Mouse (Mus musculus) ES-E14 (cell line): ENCODE measurements around the gene Hist1h4a. TPM values are rescaled to one million over a fixed set of nuclear protein-coding genes. Genes with fewer than 3 reads are reported as not detected.
A peak's percentile ranks its signal among the peaks of the same experiment; 100 is the strongest.

ENCODE experiments used
- DNase-seq: peaks from one replicate; pipeline ENCODE4 v3.0.0-alpha.2; 2013; ENCODE audit warnings: low read depth, low spot score
- H3K27ac ChIP-seq: 2 replicates; pipeline ENCODE4 v1.5.1; 2012; ENCODE audit warnings: low read depth, mild to moderate bottlenecking, low read length, moderate library complexity, mixed read lengths; ENCODE audit not compliant: poor library complexity, insufficient read depth, severe bottlenecking
- H3K36me3 ChIP-seq: 2 replicates; pipeline ENCODE4 v1.6.1; 2012; ENCODE audit warnings: mild to moderate bottlenecking, low read length, moderate library complexity, mixed read lengths; ENCODE audit not compliant: control insufficient read depth, poor library complexity, insufficient read depth, severe bottlenecking
- H3K4me1 ChIP-seq, 2 experiments: fragments of 150-350 bp in 1 of 2; sonication (generic) in 1 of 2; 2 replicates each; pipeline ENCODE4 v1.6.1; 2012; ENCODE audit warnings: low read length in 2 of 2, mild to moderate bottlenecking in 1 of 2, mixed read lengths in 1 of 2; ENCODE audit not compliant: control insufficient read depth in 2 of 2, insufficient read depth in 2 of 2, poor library complexity in 1 of 2
- H3K4me3 ChIP-seq, 2 experiments: fragments of 150-350 bp in 1 of 2; sonication (generic) in 1 of 2; 2 replicates each; pipeline ENCODE4 v1.5.1; 2012; ENCODE audit warnings: low read length in 2 of 2, low read depth in 1 of 2, mild to moderate bottlenecking in 1 of 2, mixed read lengths in 1 of 2; ENCODE audit not compliant: insufficient read depth in 1 of 2, poor library complexity in 1 of 2, severe bottlenecking in 1 of 2
- H3K9ac ChIP-seq: 2 replicates; pipeline ENCODE4 v1.6.1; 2012; ENCODE audit warnings: low read depth, mild to moderate bottlenecking, low read length, mixed read lengths; ENCODE audit not compliant: poor library complexity, insufficient read depth, severe bottlenecking
- H3K9me3 ChIP-seq: fragments of 150-350 bp; sonication (generic); 2 replicates; pipeline ENCODE4 v1.6.1; 2012; ENCODE audit warnings: low read depth, mild to moderate bottlenecking, low read length; ENCODE audit not compliant: control insufficient read depth, insufficient read depth
- CHD2 ChIP-seq: IDR thresholded peaks from 2 replicates; pipeline ENCODE4 v1.6.1; 2014; ENCODE audit warnings: mild to moderate bottlenecking, low read depth, low read length, inconsistent platforms
- HCFC1 ChIP-seq: IDR thresholded peaks from 2 replicates; pipeline ENCODE4 v1.6.1; 2012; ENCODE audit warnings: low read length, inconsistent platforms, borderline replicate concordance; ENCODE audit not compliant: insufficient read depth
- MAFK ChIP-seq: IDR thresholded peaks from 2 replicates; pipeline ENCODE4 v1.6.1; 2014; ENCODE audit warnings: mild to moderate bottlenecking, low read depth, low read length, inconsistent platforms; ENCODE audit not compliant: insufficient read depth
- ZC3H11A ChIP-seq: IDR thresholded peaks from 2 replicates; pipeline ENCODE4 v1.6.1; 2012; ENCODE audit warnings: low read depth, mild to moderate bottlenecking, inconsistent platforms, low read length, borderline replicate concordance
- ZNF384 ChIP-seq: IDR thresholded peaks from 2 replicates; pipeline ENCODE4 v1.6.1; 2012; ENCODE audit warnings: low read depth, low read length, inconsistent platforms
- in situ Hi-C, 2 experiments: fragments of 600-800 bp; cut with MboI; formaldehyde crosslinking; loops; one replicate each; pipeline ENCODE4 v1.15.1; 2025; ENCODE audit warnings: low sequenced_read_pairs in 2 of 2, inconsistent platforms in 1 of 2; ENCODE audit not compliant: unreplicated experiment in 2 of 2
- total RNA-seq: library from RNA; depleted of rRNA; stranded (reverse); fragments of 300-350 nt; gene quantifications from 2 replicates; pipeline ENCODE4 v1.2.3, GENCODE M21; 2012; rRNA removed

The Hist1h4a gene
- total RNA-seq = 1,331 and 1,744 TPM in 2 replicates

DNA sequence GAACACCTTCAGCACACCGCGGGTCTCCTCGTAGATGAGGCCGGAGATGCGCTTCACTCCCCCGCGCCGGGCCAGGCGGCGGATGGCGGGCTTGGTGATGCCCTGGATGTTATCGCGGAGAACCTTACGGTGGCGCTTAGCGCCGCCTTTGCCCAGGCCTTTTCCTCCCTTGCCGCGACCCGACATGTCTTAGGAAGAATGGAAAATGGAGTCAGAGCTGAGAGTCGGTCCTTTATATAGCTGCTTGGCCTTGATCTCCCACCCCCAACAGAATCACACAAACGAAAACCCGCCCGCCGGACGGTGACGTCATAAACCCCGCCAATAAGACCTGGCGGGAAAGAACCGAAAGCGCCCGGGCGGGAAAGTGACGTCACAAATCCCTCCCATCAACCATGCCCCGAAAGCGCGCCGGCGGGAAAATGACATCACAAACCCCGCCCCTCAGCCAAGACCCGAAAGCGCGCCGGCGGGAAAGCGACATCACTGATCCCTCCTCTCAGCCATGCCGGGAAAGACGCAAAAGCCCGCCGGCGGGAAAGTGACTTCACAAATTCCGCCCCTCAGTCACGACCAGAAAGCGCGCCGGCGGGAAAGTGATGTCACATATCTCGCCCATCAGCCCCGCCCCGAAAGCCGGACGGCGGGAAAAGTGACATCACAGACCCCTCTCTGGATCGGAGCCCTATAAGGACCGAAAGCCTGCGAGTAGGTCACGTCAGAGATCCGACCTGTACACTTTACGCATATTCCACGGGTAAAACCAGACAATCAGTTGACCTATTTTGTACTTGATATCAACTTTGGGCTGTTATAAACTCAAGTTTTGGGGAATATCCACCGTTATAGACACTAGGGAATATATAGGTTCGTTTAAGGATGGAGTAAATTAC, at the start of gene Hist1h4a:
Gene Hist1h4a (minus strand): TSS at position 259 of the 893 bp plus-strand sequence.
- Histone ChIP-seq H3K4me1 (peaks cover 0 to 2% of the 10 kb centered on the region in 2 experiments; a peak in 2 of 4 replicates), H3K27ac (peak within 1 kb of the TSS; percentile 99), H3K4me3 (peak within 1 kb of the TSS; percentile 55 to 72), H3K9me3 (no peaks in the 10 kb centered on the region), H3K36me3 (no peaks in the 10 kb centered on the region), H3K9ac (peak within 1 kb of the TSS; percentile 98)
- TF ChIP-seq CHD2 (peak; percentile 59; the same call in 1 of the 2 replicates), HCFC1 (no peak), MAFK (no peak)
- peak; percentile 98 for DNase-seq
- in situ Hi-C loops = loop anchor here in 1 of 2 experiments (25.0 kb wide), 1 partner anchor 1724 kb away; the partner anchor contains the start of genes Hist1h2ag, Hist1h2ah, Hist1h2bj and Hist1h2bk

DNA sequence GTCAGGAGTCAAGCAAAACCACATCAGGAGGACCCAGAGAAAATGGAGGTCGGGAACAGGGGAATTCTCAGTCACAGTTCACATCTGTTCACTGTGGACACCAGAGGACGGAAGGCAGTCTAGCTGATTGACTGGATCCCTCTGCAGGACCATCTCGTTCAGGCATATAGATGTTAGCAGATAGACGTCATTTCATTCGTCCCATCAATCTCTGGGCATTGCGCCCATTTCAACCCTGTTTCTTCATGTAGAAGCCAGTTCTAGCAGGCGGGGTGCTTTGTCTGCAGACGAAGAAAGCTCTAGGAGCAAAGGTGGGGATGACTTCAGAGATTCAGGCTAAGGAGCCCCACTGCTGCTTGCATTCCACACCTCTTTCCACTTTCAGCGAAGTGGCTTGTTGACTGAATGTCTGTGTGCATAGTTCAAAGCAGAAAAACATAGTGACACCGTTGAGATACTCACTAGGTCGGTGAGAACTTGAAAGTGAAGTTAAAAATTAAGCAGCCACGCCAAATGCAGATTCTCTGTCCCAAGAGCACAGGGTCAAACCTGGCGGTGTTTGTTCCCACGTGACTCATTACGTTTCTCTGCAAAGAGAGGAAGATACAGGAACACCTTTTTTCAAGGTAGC, 45.5 kb upstream of the Hist1h4a start, which contains the start of gene Slc17a2:
Gene Slc17a2 (plus strand): TSS at position 572 of the 631 bp plus-strand sequence.
- in situ Hi-C loops = no loop called here
- no peak for DNase-seq
- Histone ChIP-seq H3K9ac (no peak within 1 kb of the TSS; the same call in 1 of the 2 replicates), H3K27ac (no peak within 1 kb of the TSS), H3K4me1 (no peaks in the 10 kb centered on the region), H3K4me3 (no peak within 1 kb of the TSS), H3K9me3 (no peaks in the 10 kb centered on the region), H3K36me3 (no peaks in the 10 kb centered on the region)
- no peak for TF ChIP-seq HCFC1
- no peak for TF ChIP-seq ZC3H11A
- TF ChIP-seq MAFK = no peak
- no peak for TF ChIP-seq ZNF384
- TF ChIP-seq CHD2 = no peak

DNA sequence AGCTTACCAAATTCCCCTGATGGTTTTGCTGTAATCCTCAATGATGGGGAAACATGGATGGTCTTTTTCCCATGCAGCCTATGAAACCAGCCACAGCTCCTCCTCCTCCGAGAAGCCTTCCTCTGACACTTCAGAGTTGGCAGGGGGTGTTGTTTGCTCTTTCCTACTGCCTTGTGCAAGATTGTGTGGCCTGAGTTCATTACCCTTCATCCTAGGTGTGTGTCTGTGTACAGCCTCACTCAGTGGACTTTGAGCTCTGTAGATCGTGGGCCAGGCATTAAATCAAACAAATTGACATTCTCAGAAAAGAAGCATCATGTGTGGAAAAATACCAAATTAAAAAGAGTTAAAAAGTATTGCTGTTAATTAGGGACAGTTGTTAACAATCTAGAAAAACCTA, 43.5 kb upstream of the Hist1h4a start:
- in situ Hi-C loops = no loop called here
- Histone ChIP-seq H3K4me1 (no peaks in the 10 kb centered on the region), H3K9ac (no peak overlapping the region), H3K27ac (no peak overlapping the region), H3K36me3 (no peaks in the 10 kb centered on the region), H3K9me3 (no peaks in the 10 kb centered on the region), H3K4me3 (no peak overlapping the region)
- TF ChIP-seq CHD2 (no peak), ZC3H11A (no peak), HCFC1 (no peak), MAFK (no peak), ZNF384 (no peak)
- DNase-seq = no peak

DNA sequence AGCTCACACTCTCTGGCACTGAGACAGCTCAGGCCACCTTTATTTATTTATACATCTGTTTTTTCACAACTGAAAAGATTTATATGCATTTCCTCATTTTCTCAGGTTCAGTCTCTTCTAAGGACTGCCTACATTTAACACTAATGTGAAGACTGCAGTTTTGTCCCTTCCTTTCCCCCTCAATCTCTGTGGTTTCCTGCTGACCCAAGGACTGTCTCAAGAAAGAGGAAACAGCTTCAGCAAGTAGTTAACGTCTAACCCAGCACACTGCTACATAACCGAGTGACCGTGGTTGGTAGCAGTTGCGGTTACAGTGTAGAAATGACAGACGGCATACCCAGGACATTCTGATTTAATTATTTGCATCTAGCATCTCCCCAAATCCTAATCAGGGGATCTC, 38.4 kb upstream of the Hist1h4a start:
- H3K4me1 ChIP-seq = no peaks in the 10 kb centered on the region
- no peaks in the 10 kb centered on the region for H3K9me3 ChIP-seq
- H3K4me3 ChIP-seq = no peak overlapping the region
- no peak for TF ChIP-seq ZNF384
- no peak for TF ChIP-seq ZC3H11A
- TF ChIP-seq MAFK = no peak
- TF ChIP-seq CHD2 = no peak
- no peak for TF ChIP-seq HCFC1
- no peaks in the 10 kb centered on the region for H3K36me3 ChIP-seq
- no peak overlapping the region for H3K9ac ChIP-seq
- no peak for DNase-seq
- in situ Hi-C loops = loop anchor here in 1 of 2 experiments (25.0 kb wide), 1 partner anchor 513 kb away; no protein-coding TSS in a partner anchor
- H3K27ac ChIP-seq = no peak overlapping the region
